Mouse (Mus musculus) E14TG2a.4 (cell line): ENCODE measurements around the gene Slco1c1.

Source experiments
- CTCF ChIP-seq: conservative IDR thresholded peaks from 2 replicates; pipeline ENCODE4 v1.5.1; 2014; ENCODE audit warnings: low read length
- POU5F1 ChIP-seq: IDR thresholded peaks from 2 replicates; pipeline ENCODE4 v1.6.1; 2014; ENCODE audit warnings: low read length, borderline replicate concordance

GRCm38 (mm10) chr6:141474696-141475095 is 49.5 kb upstream of the Slco1c1 start:
- TF ChIP-seq CTCF, result no peak
- TF ChIP-seq POU5F1, result no peak
